Mouse (Mus musculus): ENCODE measurements around the gene Hrc. TPM values are rescaled to one million over a fixed set of nuclear protein-coding genes. Genes with fewer than 3 reads are reported as not detected.
"Not testable (repeated sequence)": the region's sequence is repeated elsewhere in the genome, so short reads cannot be mapped to it uniquely, and the experiment has no call there.

The Hrc gene
- total and polyA plus RNA-seq, 3 experiments = 0.10 to 0.21 TPM; not detected in 1

GRCm38 (mm10) chr7:45356087-45356486, 21.0 kb downstream of the Hrc start:
- H3K4me2 ChIP-seq (ENCODE audit: insufficient read depth, low read depth, poor library complexity, severe bottlenecking) = no peak overlapping the region
- dilution Hi-C loops (cut with MboI; ENCODE audit: extremely low pct_ligation_motif_present, extremely low pct_unique_long_range_greater_than_20kb, low sequenced_read_pairs) = no loop called here
- H3K27ac ChIP-seq (ENCODE audit: insufficient read depth, low read depth) = no peak overlapping the region
- TF ChIP-seq NELFE (IDR thresholded peaks at IDR 0.05; ENCODE audit: low read depth, low read length) = no peak
- TF ChIP-seq HCFC1 (IDR thresholded peaks at IDR 0.05; ENCODE audit: low read depth, low read length) = no peak
- no peak for TF ChIP-seq MAFK (IDR thresholded peaks at IDR 0.05; ENCODE audit: insufficient replicate concordance, low read length)
- no peak for TF ChIP-seq USF2 (conservative IDR thresholded peaks at IDR 0.05; ENCODE audit: low read depth, low read length)
- no peak for TF ChIP-seq GABPA (IDR thresholded peaks at IDR 0.05; ENCODE audit: insufficient replicate concordance, low read depth, low read length)
- no peak overlapping the region for H3K9ac ChIP-seq (ENCODE audit: insufficient read depth, low read depth)
- no peak overlapping the region for H3K4me3 ChIP-seq (replicated peaks in 1 of 3; ENCODE audit: low read depth in 2 of 3, low read length in 2 of 3, poor library complexity in 1 of 3)
- H3K27me3 ChIP-seq (replicated peaks) = peaks cover 54% of the 10 kb centered on the region
- DNase-seq (ENCODE audit: extremely low read depth) = no peak
- in situ Hi-C loops (cut with MboI; ENCODE audit: low pct_ligation_motif_present, low pct_unique_long_range_greater_than_20kb, low sequenced_read_pairs) = no loop called here
- peaks cover 2% of the 10 kb centered on the region for H3K9me3 ChIP-seq (replicated peaks; ENCODE audit: low read length)
- no peaks in the 10 kb centered on the region for H3K36me3 ChIP-seq (replicated peaks in 1 of 2; ENCODE audit: control insufficient read depth in 1 of 2, insufficient read depth in 1 of 2, low read length in 1 of 2)
- peaks cover 0 to 7% of the 10 kb centered on the region in 2 experiments; a peak in 1 of 4 replicates for H3K4me1 ChIP-seq (ENCODE audit: control insufficient read depth in 1 of 2, insufficient read depth in 2 of 2)
- H3K79me2 ChIP-seq (replicated peaks; ENCODE audit: control insufficient read depth, extremely low read depth, insufficient read depth, poor library complexity, severe bottlenecking) = no peaks in the 10 kb centered on the region

DNA sequence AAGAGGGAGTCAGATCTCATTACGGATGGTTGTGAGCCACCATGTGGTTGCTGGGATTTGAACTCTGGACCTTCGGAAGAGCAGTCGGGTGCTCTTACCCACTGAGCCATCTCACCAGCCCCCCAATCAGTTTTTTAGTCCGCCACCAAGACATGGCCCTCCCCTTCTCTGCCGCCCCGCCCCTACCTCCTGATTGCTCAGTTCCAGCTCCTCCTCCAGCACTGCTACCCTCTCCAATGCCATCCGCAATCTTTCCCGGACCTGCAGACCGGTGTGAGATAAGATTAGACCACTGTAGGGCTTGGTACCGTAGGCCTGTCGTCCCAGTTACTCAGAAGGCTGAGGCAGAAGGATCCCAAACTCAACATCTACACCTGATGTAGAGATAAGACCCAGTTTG, 24.0 kb downstream of the Hrc start:
- H3K4me3 ChIP-seq (replicated peaks in 1 of 3; ENCODE audit: low read depth in 2 of 3, low read length in 2 of 3, poor library complexity in 1 of 3); H3K4me2 ChIP-seq (ENCODE audit: insufficient read depth, low read depth, poor library complexity, severe bottlenecking); H3K27ac ChIP-seq (ENCODE audit: insufficient read depth, low read depth); H3K36me3 ChIP-seq (replicated peaks in 1 of 2; ENCODE audit: control insufficient read depth in 1 of 2, insufficient read depth in 1 of 2, low read length in 1 of 2); DNase-seq (ENCODE audit: extremely low read depth); dilution Hi-C loops (cut with MboI; ENCODE audit: extremely low pct_ligation_motif_present, extremely low pct_unique_long_range_greater_than_20kb, low sequenced_read_pairs); H3K9ac ChIP-seq (ENCODE audit: insufficient read depth, low read depth); H3K9me3 ChIP-seq (replicated peaks; ENCODE audit: low read length); in situ Hi-C loops (cut with MboI; ENCODE audit: low pct_ligation_motif_present, low pct_unique_long_range_greater_than_20kb, low sequenced_read_pairs); H3K79me2 ChIP-seq (replicated peaks; ENCODE audit: control insufficient read depth, extremely low read depth, insufficient read depth, poor library complexity, severe bottlenecking): not testable (repeated sequence)
- H3K27me3 ChIP-seq (replicated peaks) = peaks cover 62% of the 10 kb centered on the region
- peaks cover 0 to 25% of the 10 kb centered on the region in 2 experiments; a peak in 2 of 4 replicates for H3K4me1 ChIP-seq (ENCODE audit: control insufficient read depth in 1 of 2, insufficient read depth in 2 of 2)

DNA sequence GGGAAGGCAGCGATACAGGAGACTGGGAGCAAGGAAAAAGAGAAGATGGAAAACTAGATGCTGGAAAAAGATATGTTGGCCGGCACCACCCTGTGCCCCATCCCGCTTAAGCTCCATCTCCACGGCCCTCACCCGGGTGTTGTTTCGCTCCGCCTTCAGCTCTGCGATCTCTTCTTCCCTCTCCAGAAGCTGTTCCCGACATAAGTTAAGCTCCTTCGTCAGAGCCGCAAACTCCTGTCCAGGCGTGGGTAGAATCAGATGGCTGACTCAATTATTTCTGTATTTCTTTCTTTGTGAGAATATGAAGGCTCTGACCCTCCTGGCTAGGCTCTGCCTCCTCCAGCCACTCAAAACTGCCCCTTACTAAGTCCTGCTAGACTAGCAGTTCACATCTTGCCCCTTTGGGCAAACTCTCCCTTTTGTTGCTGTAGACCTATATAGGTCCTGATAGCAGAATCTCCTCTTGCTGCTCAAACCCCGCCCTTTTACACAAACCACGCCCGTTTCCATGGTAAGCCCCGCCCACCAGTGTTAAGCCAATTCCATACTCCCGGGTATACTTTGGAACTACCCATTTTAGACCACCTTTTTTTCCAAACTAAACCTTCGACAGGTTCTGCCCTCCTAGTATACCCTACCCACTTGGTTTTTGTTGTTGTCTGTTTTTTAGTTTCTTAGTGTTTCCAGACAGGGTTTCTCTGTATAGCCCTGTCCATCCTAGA, 25.5 kb downstream of the Hrc start:
- TF ChIP-seq PAX5 (IDR thresholded peaks at IDR 0.05; ENCODE audit: low read length) (no peak), UBTF (IDR thresholded peaks at IDR 0.05; ENCODE audit: low read depth, low read length) (no peak), MEF2A (IDR thresholded peaks at IDR 0.05; ENCODE audit: borderline replicate concordance, low read depth, low read length) (no peak), SIN3A (IDR thresholded peaks at IDR 0.05; ENCODE audit: low read length) (no peak), GABPA (IDR thresholded peaks at IDR 0.05; ENCODE audit: insufficient replicate concordance, low read depth, low read length) (no peak), JUND (conservative IDR thresholded peaks at IDR 0.05; ENCODE audit: low read depth, low read length) (no peak), ZKSCAN1 (IDR thresholded peaks at IDR 0.05; ENCODE audit: borderline replicate concordance, low read depth, low read length) (no peak), POLR2A (IDR thresholded peaks at IDR 0.05; ENCODE audit: low read depth, low read length) (no peak)
- Histone ChIP-seq H3K4me2 (ENCODE audit: insufficient read depth, low read depth, poor library complexity, severe bottlenecking) (peak overlapping the region; percentile 4; the same call in 1 of the 2 replicates), H3K4me1 (ENCODE audit: control insufficient read depth in 1 of 2, insufficient read depth in 2 of 2) (peaks cover 0 to 25% of the 10 kb centered on the region in 2 experiments; a peak in 2 of 4 replicates), H3K27me3 (replicated peaks) (peaks cover 71% of the 10 kb centered on the region), H3K79me2 (replicated peaks; ENCODE audit: control insufficient read depth, extremely low read depth, insufficient read depth, poor library complexity, severe bottlenecking) (no peaks in the 10 kb centered on the region), H3K27ac (ENCODE audit: insufficient read depth, low read depth) (no peak overlapping the region), H3K36me3 (replicated peaks in 1 of 2; ENCODE audit: control insufficient read depth in 1 of 2, insufficient read depth in 1 of 2, low read length in 1 of 2) (no peaks in the 10 kb centered on the region), H3K9ac (ENCODE audit: insufficient read depth, low read depth) (no peak overlapping the region), H3K9me3 (replicated peaks; ENCODE audit: low read length) (peaks cover 2% of the 10 kb centered on the region), H3K4me3 (replicated peaks in 1 of 3; ENCODE audit: low read depth in 2 of 3, low read length in 2 of 3, poor library complexity in 1 of 3) (no peak overlapping the region)
- no peak for DNase-seq (ENCODE audit: extremely low read depth)
- dilution Hi-C loops (cut with MboI; ENCODE audit: extremely low pct_ligation_motif_present, extremely low pct_unique_long_range_greater_than_20kb, low sequenced_read_pairs) = no loop called here
- in situ Hi-C loops (cut with MboI; ENCODE audit: low pct_ligation_motif_present, low pct_unique_long_range_greater_than_20kb, low sequenced_read_pairs) = no loop called here
